Mouse (Mus musculus): ENCODE results near the gene Gast.
A peak's percentile ranks its signal among the peaks of the same experiment; 100 is the strongest.
"Not testable (repeated sequence)": the region's sequence is repeated elsewhere in the genome, so short reads cannot be mapped to it uniquely, and the experiment has no call there.

Gast gene

GRCm38 (mm10) chr11:100333944-100334457, at the start of gene Gast:
TSS of gene Gast (plus strand) at chr11:100334407.
- no peak for DNase-seq (ENCODE audit: low spot score in 2 of 2)

- DNase-seq (ENCODE audit: low spot score in 2 of 2): no peak
Measured at GRCm38 (mm10) chr11:100284988-100285387, 49.2 kb upstream of the Gast start.

- no peak for DNase-seq (ENCODE audit: low spot score in 2 of 2)
Measured at GRCm38 (mm10) chr11:100287024-100287423, 47.2 kb upstream of the Gast start.

GRCm38 (mm10) chr11:100288942-100289341, 45.3 kb upstream of the Gast start:
- no peak for DNase-seq (ENCODE audit: low spot score in 2 of 2)

- DNase-seq (ENCODE audit: low spot score in 2 of 2): no peak
Measured at GRCm38 (mm10) chr11:100290235-100290634, 44.0 kb upstream of the Gast start.

GRCm38 (mm10) chr11:100292884-100293283, 41.3 kb upstream of the Gast start:
- DNase-seq (ENCODE audit: low spot score in 2 of 2): no peak

- DNase-seq (ENCODE audit: low spot score in 2 of 2): peak; percentile 48 to 78
Measured at GRCm38 (mm10) chr11:100295308-100295707, 38.9 kb upstream of the Gast start.

GRCm38 (mm10) chr11:100297801-100298200, 36.4 kb upstream of the Gast start:
- DNase-seq (ENCODE audit: low spot score in 2 of 2): no peak

- DNase-seq (ENCODE audit: low spot score in 2 of 2): peak; percentile 59 to 79
Measured at GRCm38 (mm10) chr11:100298274-100299036, 35.8 kb upstream of the Gast start.

- DNase-seq (ENCODE audit: low spot score in 2 of 2): peak in 1 of 2 experiments; percentile 42
Measured at GRCm38 (mm10) chr11:100300293-100300692, 33.9 kb upstream of the Gast start.

- no peak for DNase-seq (ENCODE audit: low spot score in 2 of 2)
Measured at GRCm38 (mm10) chr11:100301292-100301691, 32.9 kb upstream of the Gast start.

- DNase-seq (ENCODE audit: low spot score in 2 of 2): no peak
Measured at GRCm38 (mm10) chr11:100307900-100308299, 26.3 kb upstream of the Gast start.

- DNase-seq (ENCODE audit: low spot score in 2 of 2): not testable (repeated sequence)
Measured at GRCm38 (mm10) chr11:100308672-100309071, 25.5 kb upstream of the Gast start.

GRCm38 (mm10) chr11:100311656-100312055, 22.6 kb upstream of the Gast start:
- no peak for DNase-seq (ENCODE audit: low spot score in 2 of 2)

- no peak for DNase-seq (ENCODE audit: low spot score in 2 of 2)
Measured at GRCm38 (mm10) chr11:100312096-100312679, 22.0 kb upstream of the Gast start.

- no peak for DNase-seq (ENCODE audit: low spot score in 2 of 2)
Measured at GRCm38 (mm10) chr11:100313424-100313823, 20.8 kb upstream of the Gast start.

- DNase-seq (ENCODE audit: low spot score in 2 of 2): no peak
Measured at GRCm38 (mm10) chr11:100315439-100315838, 18.8 kb upstream of the Gast start.

GRCm38 (mm10) chr11:100317826-100318380, 16.3 kb upstream of the Gast start:
- no peak for DNase-seq (ENCODE audit: low spot score in 2 of 2)

GRCm38 (mm10) chr11:100318529-100319451, 15.4 kb upstream of the Gast start:
- no peak for DNase-seq (ENCODE audit: low spot score in 2 of 2)

GRCm38 (mm10) chr11:100319492-100320171, 14.6 kb upstream of the Gast start, which contains the start of gene Eif1:
TSS of gene Eif1 (plus strand) at chr11:100319885.
- peak; percentile 99 to 100 for DNase-seq (ENCODE audit: low spot score in 2 of 2)

- peak; percentile 88 to 92 for DNase-seq (ENCODE audit: low spot score in 2 of 2)
Measured at GRCm38 (mm10) chr11:100320172-100320630, 14.0 kb upstream of the Gast start.
